Mouse (Mus musculus): ENCODE data around the gene Agap3. TPM values are rescaled to one million over a fixed set of nuclear protein-coding genes. Genes with fewer than 3 reads are reported as not detected.

Agap3 gene
- total and polyA plus RNA-seq, 3 experiments: 116 to 203 (median 138) TPM

- no peak overlapping the region for H3K9ac ChIP-seq (ENCODE audit: control insufficient read depth, low read depth, low read length, poor library complexity, severe bottlenecking)
- no peak overlapping the region for H3K27ac ChIP-seq (ENCODE audit: control insufficient read depth, low read depth, low read length)
- TF ChIP-seq POLR2AphosphoS2 (IDR thresholded peaks at IDR 0.05; ENCODE audit: low read length): no peak
- TF ChIP-seq TCF12 (IDR thresholded peaks at IDR 0.05; ENCODE audit: low read depth, low read length): no peak
- no peak for TF ChIP-seq RAD21 (IDR thresholded peaks at IDR 0.05; ENCODE audit: low read depth, low read length)
- TF ChIP-seq KAT2A (conservative IDR thresholded peaks at IDR 0.05; ENCODE audit: low read depth, low read length): no peak
- TF ChIP-seq USF2 (IDR thresholded peaks at IDR 0.05; ENCODE audit: borderline replicate concordance in 1 of 2, insufficient read depth in 1 of 2, low read depth in 1 of 2, low read length in 2 of 2): no peak
- no peak for TF ChIP-seq HCFC1 (IDR thresholded peaks at IDR 0.05; ENCODE audit: low read depth, low read length)
- TF ChIP-seq GATA1 (IDR thresholded peaks at IDR 0.05; ENCODE audit: low read depth, low read length): no peak
- no peak for TF ChIP-seq MAZ (IDR thresholded peaks at IDR 0.05; ENCODE audit: low read depth, low read length)
- no peak for TF ChIP-seq ZNF384 (IDR thresholded peaks at IDR 0.05; ENCODE audit: low read depth, low read length)
- TF ChIP-seq NELFE (IDR thresholded peaks at IDR 0.05; ENCODE audit: low read depth, low read length): no peak
- no peak for TF ChIP-seq TBP (IDR thresholded peaks at IDR 0.05; ENCODE audit: low read depth, low read length)
- TF ChIP-seq MAX (IDR thresholded peaks at IDR 0.05; ENCODE audit: low read length): no peak
- H3K4me3 ChIP-seq (ENCODE audit: control insufficient read depth in 1 of 2, insufficient read depth in 1 of 2, low read depth in 2 of 2, low read length in 2 of 2): no peak overlapping the region
- no peak for DNase-seq (ENCODE audit: low read depth, low spot score)
- no peaks in the 10 kb centered on the region for H3K36me3 ChIP-seq (ENCODE audit: control insufficient read depth in 1 of 2, insufficient read depth in 2 of 2, low read length in 2 of 2)
- H3K9me3 ChIP-seq (replicated peaks; ENCODE audit: insufficient read depth, low read length): no peaks in the 10 kb centered on the region
- peaks cover 0 to 8% of the 10 kb centered on the region in 2 experiments; a peak in 2 of 4 replicates for H3K4me1 ChIP-seq (ENCODE audit: control insufficient read depth in 1 of 2, insufficient read depth in 2 of 2, low read length in 2 of 2)
- H3K79me2 ChIP-seq (ENCODE audit: control insufficient read depth, insufficient read depth, low read length, poor library complexity): no peaks in the 10 kb centered on the region
- H3K27me3 ChIP-seq (ENCODE audit: control insufficient read depth in 1 of 2, insufficient read depth in 2 of 2, low read length in 2 of 2): peaks cover 3% of the 10 kb centered on the region in 2 experiments
Measured at GRCm38 (mm10) chr5:24537618-24538017, 85.6 kb downstream of the Agap3 start.

GRCm38 (mm10) chr5:24539571-24540296 is 87.8 kb downstream of the Agap3 start:
- Histone ChIP-seq H3K4me3 (ENCODE audit: control insufficient read depth in 1 of 2, insufficient read depth in 1 of 2, low read depth in 2 of 2, low read length in 2 of 2) (no peak overlapping the region), H3K36me3 (ENCODE audit: control insufficient read depth in 1 of 2, insufficient read depth in 2 of 2, low read length in 2 of 2) (no peaks in the 10 kb centered on the region), H3K9ac (ENCODE audit: control insufficient read depth, low read depth, low read length, poor library complexity, severe bottlenecking) (no peak overlapping the region), H3K27ac (ENCODE audit: control insufficient read depth, low read depth, low read length) (no peak overlapping the region), H3K79me2 (ENCODE audit: control insufficient read depth, insufficient read depth, low read length, poor library complexity) (no peaks in the 10 kb centered on the region), H3K9me3 (replicated peaks; ENCODE audit: insufficient read depth, low read length) (no peaks in the 10 kb centered on the region), H3K4me1 (ENCODE audit: control insufficient read depth in 1 of 2, insufficient read depth in 2 of 2, low read length in 2 of 2) (peaks cover 0 to 8% of the 10 kb centered on the region in 2 experiments; a peak in 2 of 4 replicates), H3K27me3 (ENCODE audit: control insufficient read depth in 1 of 2, insufficient read depth in 2 of 2, low read length in 2 of 2) (peaks cover 3% of the 10 kb centered on the region in 2 experiments)
- no peak for TF ChIP-seq BHLHE40 (IDR thresholded peaks at IDR 0.05; ENCODE audit: borderline replicate concordance, low read depth, low read length)
- TF ChIP-seq TBP (IDR thresholded peaks at IDR 0.05; ENCODE audit: low read depth, low read length): no peak
- TF ChIP-seq ELF1 (IDR thresholded peaks at IDR 0.05; ENCODE audit: low read depth, low read length): no peak
- no peak for TF ChIP-seq GATA1 (IDR thresholded peaks at IDR 0.05; ENCODE audit: low read depth, low read length)
- no peak for TF ChIP-seq POLR2A (IDR thresholded peaks at IDR 0.05; ENCODE audit: control insufficient read depth in 1 of 2, insufficient read depth in 1 of 2, low read depth in 1 of 2, low read length in 2 of 2, poor library complexity in 1 of 2)
- no peak for TF ChIP-seq RAD21 (IDR thresholded peaks at IDR 0.05; ENCODE audit: low read depth, low read length)
- TF ChIP-seq HCFC1 (IDR thresholded peaks at IDR 0.05; ENCODE audit: low read depth, low read length): no peak
- TF ChIP-seq POLR2AphosphoS5 (IDR thresholded peaks at IDR 0.05; ENCODE audit: borderline replicate concordance, low read depth, low read length): no peak
- no peak for TF ChIP-seq MAZ (IDR thresholded peaks at IDR 0.05; ENCODE audit: low read depth, low read length)
- TF ChIP-seq USF2 (IDR thresholded peaks at IDR 0.05; ENCODE audit: borderline replicate concordance in 1 of 2, insufficient read depth in 1 of 2, low read depth in 1 of 2, low read length in 2 of 2): no peak
- TF ChIP-seq E2F4 (IDR thresholded peaks at IDR 0.05; ENCODE audit: borderline replicate concordance, low read depth, low read length): no peak
- no peak for TF ChIP-seq TCF12 (IDR thresholded peaks at IDR 0.05; ENCODE audit: low read depth, low read length)
- DNase-seq (ENCODE audit: low read depth, low spot score): no peak
